Mouse (Mus musculus) thymus, adult 2 months (tissue): ENCODE data around the gene Boll.

ENCODE experiments used
- CTCF ChIP-seq: fragments of 200-500 bp; IDR thresholded peaks from 2 replicates; pipeline ENCODE4 v1.5.1; 2012; ENCODE audit warnings: mild to moderate bottlenecking, control low read depth, low read length, moderate library complexity, borderline replicate concordance; ENCODE audit not compliant: control insufficient read depth, poor library complexity, insufficient read depth; ENCODE audit errors: extremely low read depth
- POLR2A ChIP-seq: fragments of 200-500 bp; IDR thresholded peaks from 2 replicates; pipeline ENCODE4 v1.6.1; 2012; ENCODE audit warnings: mild to moderate bottlenecking, low read length, control low read depth, moderate library complexity; ENCODE audit not compliant: control insufficient read depth, poor library complexity, insufficient read depth; ENCODE audit errors: extremely low read depth

DNA sequence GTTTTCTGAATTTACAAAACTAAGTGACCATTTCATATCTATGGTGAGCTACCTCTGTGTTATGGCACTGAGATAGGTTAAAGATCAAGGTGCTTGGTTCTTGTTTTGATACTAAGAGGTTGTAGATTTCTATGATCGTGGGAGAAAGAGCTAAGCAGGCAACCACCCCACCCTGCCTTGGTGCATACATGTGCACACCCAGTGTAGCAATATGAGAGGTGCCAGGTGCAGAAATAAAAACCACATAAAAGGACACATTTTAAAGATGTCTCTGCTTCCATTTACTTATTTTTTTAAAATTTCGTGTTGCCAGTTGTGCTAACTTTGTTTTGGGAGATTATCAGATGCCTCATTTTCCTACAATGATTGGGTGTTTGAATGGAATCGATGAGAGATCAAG lies 9.4 kb upstream of the Boll start:
- TF ChIP-seq POLR2A = no peak
- no peak for TF ChIP-seq CTCF
